Mouse (Mus musculus): ENCODE results near the gene Gadd45a.

The Gadd45a gene

GRCm38 (mm10) chr6:67036837-67037628 is at the start of gene Gadd45a:
Gene Gadd45a, minus strand, starts transcription at chr6:67037457.
- peak; percentile 97 for DNase-seq

- no peak for DNase-seq
Measured at GRCm38 (mm10) chr6:67085850-67086437, 48.7 kb upstream of the Gadd45a start.

GRCm38 (mm10) chr6:67084465-67084864 is 47.2 kb upstream of the Gadd45a start:
- DNase-seq = no peak

GRCm38 (mm10) chr6:67081141-67081540 is 43.9 kb upstream of the Gadd45a start:
- DNase-seq = no peak

- DNase-seq = no peak
Measured at GRCm38 (mm10) chr6:67078076-67078475, 40.8 kb upstream of the Gadd45a start.

- peak; percentile 33 for DNase-seq
Measured at GRCm38 (mm10) chr6:67077477-67077876, 40.2 kb upstream of the Gadd45a start.

- no peak for DNase-seq
Measured at GRCm38 (mm10) chr6:67076348-67076747, 39.1 kb upstream of the Gadd45a start.

GRCm38 (mm10) chr6:67074868-67075267 is 37.6 kb upstream of the Gadd45a start:
- DNase-seq = no peak

GRCm38 (mm10) chr6:67073929-67074328 is 36.7 kb upstream of the Gadd45a start:
- DNase-seq = no peak

GRCm38 (mm10) chr6:67073446-67073845 is 36.2 kb upstream of the Gadd45a start:
- no peak for DNase-seq

- no peak for DNase-seq
Measured at GRCm38 (mm10) chr6:67071615-67072014, 34.4 kb upstream of the Gadd45a start.

- no peak for DNase-seq
Measured at GRCm38 (mm10) chr6:67069800-67070315, 32.6 kb upstream of the Gadd45a start.

- DNase-seq = no peak
Measured at GRCm38 (mm10) chr6:67069219-67069762, 32.0 kb upstream of the Gadd45a start.

- DNase-seq = no peak
Measured at GRCm38 (mm10) chr6:67060057-67060456, 22.8 kb upstream of the Gadd45a start.

GRCm38 (mm10) chr6:67057991-67058696 is 20.9 kb upstream of the Gadd45a start:
- no peak for DNase-seq

GRCm38 (mm10) chr6:67057574-67057973 is 20.3 kb upstream of the Gadd45a start:
- no peak for DNase-seq

- DNase-seq = no peak
Measured at GRCm38 (mm10) chr6:67056889-67057564, 19.8 kb upstream of the Gadd45a start.

GRCm38 (mm10) chr6:67056108-67056888 is 19.0 kb upstream of the Gadd45a start:
- DNase-seq = no peak

- no peak for DNase-seq
Measured at GRCm38 (mm10) chr6:67050063-67050462, 12.8 kb upstream of the Gadd45a start.

GRCm38 (mm10) chr6:67049695-67050038 is 12.4 kb upstream of the Gadd45a start:
- no peak for DNase-seq

- DNase-seq = peak; percentile 21
Measured at GRCm38 (mm10) chr6:67048880-67049694, 11.8 kb upstream of the Gadd45a start.

Data from embryo, embryonic 11 days (tissue).